Mouse (Mus musculus) limb, embryonic 10.5 days (tissue): ENCODE results near the gene Pla1a. TPM values are rescaled to one million over a fixed set of nuclear protein-coding genes. Genes with fewer than 3 reads are reported as not detected.

Experiments used
- DNase-seq: peaks from one replicate; pipeline ENCODE4 v3.0.0-alpha.2; 2017; ENCODE audit warnings: low spot score
- H3K27ac ChIP-seq: fragments of 300-500 bp; sonication (generic); 2 replicates; pipeline ENCODE4 v1.5.1; 2016; ENCODE audit warnings: mild to moderate bottlenecking
- H3K27me3 ChIP-seq: fragments of 300-500 bp; sonication (generic); 2 replicates; pipeline ENCODE4 v1.6.1; 2016; ENCODE audit warnings: low read depth, mild to moderate bottlenecking; ENCODE audit not compliant: poor library complexity, severe bottlenecking
- H3K36me3 ChIP-seq: fragments of 300-500 bp; sonication (generic); 2 replicates; pipeline ENCODE4 v1.6.1; 2016; ENCODE audit warnings: mild to moderate bottlenecking, moderate library complexity
- H3K4me1 ChIP-seq: fragments of 300-500 bp; sonication (generic); 2 replicates; pipeline ENCODE4 v1.6.1; 2016
- H3K4me3 ChIP-seq: fragments of 300-500 bp; sonication (generic); 2 replicates; pipeline ENCODE4 v1.5.1; 2016; ENCODE audit warnings: mild to moderate bottlenecking, moderate library complexity
- H3K9me3 ChIP-seq: fragments of 300-500 bp; sonication (generic); replicated peaks from 2 replicates; pipeline ENCODE4 v1.6.1; 2016; ENCODE audit warnings: mild to moderate bottlenecking
- WGBS: fragments of 180-500 bp; shearing (Covaris S2); methylation state at CpG from one replicate; pipeline ENCODE4 v1.1.7; 2016; 5-methylcytosine and 5-hydroxymethylcytosine counted together
- polyA plus RNA-seq: library from polyadenylated mRNA; unstranded; fragments of >200 nt; fragmentation: Nextera tagmentation; extraction: Ambion mirVana; gene quantifications from 2 replicates; pipeline ENCODE4 v1.2.1, GENCODE M21; 2016

The Pla1a gene
- polyA plus RNA-seq, 1 experiment from 2014 or later, result 0.11 TPM

GRCm38 (mm10) chr16:38442216-38442615, 9.3 kb upstream of the Pla1a start:
- no peak for DNase-seq
- 89% methylated on average over 8 of the region's 8 CpGs for WGBS

DNA sequence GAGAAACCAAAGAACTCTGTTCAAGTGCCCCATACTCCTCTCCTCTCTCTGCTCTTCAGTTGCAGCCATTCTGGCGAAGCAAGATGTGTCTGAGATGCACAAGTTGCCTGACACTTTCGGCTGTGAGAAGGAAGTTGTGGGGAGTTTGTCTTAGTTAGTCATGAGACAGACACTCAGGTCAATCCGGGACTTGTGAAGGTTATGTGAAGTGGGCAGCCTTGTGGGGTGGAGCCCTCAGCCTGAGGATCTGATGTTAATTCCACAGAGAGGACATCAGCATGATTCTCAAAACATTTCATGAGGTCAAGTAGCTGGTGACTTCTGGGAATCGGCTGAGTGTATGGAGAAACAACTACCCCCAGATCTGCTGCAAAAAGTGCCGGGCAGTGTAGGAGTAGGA, 8.7 kb upstream of the Pla1a start:
- Histone ChIP-seq H3K4me3 (no peak overlapping the region), H3K9me3 (no peaks in the 10 kb centered on the region), H3K27ac (no peak overlapping the region), H3K4me1 (no peaks in the 10 kb centered on the region), H3K27me3 (no peaks in the 10 kb centered on the region), H3K36me3 (peaks cover 44% of the 10 kb centered on the region)
- WGBS, result 94% methylated on average over 5 of the region's 5 CpGs
- DNase-seq, result no peak

More at GRCm38 (mm10) chr16:38442216-38442615, 9.3 kb upstream of the Pla1a start:
- no peaks in the 10 kb centered on the region for H3K27me3 ChIP-seq
- no peak overlapping the region for H3K27ac ChIP-seq
- H3K4me1 ChIP-seq, result no peaks in the 10 kb centered on the region
- H3K36me3 ChIP-seq, result peaks cover 50% of the 10 kb centered on the region
- no peak overlapping the region for H3K4me3 ChIP-seq
- no peaks in the 10 kb centered on the region for H3K9me3 ChIP-seq

- Histone ChIP-seq H3K4me1 (no peaks in the 10 kb centered on the region), H3K27me3 (no peaks in the 10 kb centered on the region), H3K36me3 (peaks cover 32% of the 10 kb centered on the region), H3K27ac (no peak overlapping the region), H3K9me3 (no peaks in the 10 kb centered on the region), H3K4me3 (no peak overlapping the region)
- DNase-seq, result no peak
- 85% methylated on average over 6 of the region's 6 CpGs for WGBS
These were observed 7.5 kb upstream of the Pla1a start for GRCm38 (mm10) chr16:38440403-38440802.

- WGBS, result 82% methylated on average over 1 of the region's 1 CpGs
- no peak for DNase-seq
These were observed 6.2 kb upstream of the Pla1a start for GRCm38 (mm10) chr16:38439190-38439589.

DNA sequence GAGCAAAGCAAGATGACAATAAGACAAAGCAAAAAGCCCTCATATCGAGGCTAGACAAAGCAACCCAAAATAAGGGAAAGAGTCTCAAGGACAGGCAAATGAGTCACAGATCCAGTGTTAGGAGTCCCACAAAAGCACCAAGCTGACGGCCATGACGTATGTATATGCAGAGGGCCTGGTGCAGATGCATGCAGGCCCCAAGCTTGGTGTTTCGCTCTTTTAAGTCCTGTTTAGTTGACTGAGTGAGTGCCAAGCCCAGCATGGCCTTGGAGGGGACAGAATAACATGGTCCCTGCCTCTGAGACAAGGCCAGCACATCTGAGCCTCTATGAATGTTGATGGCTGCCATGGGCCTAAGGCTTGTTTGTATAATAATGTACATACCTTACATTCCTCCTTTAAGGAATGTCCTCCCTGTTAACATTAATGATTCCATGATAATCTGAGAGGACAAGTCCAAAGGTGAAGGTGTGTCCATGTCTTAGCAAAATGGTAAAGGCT, 1.4 kb upstream of the Pla1a start:
- Histone ChIP-seq H3K27me3 (no peaks in the 10 kb centered on the region), H3K9me3 (no peaks in the 10 kb centered on the region), H3K36me3 (no peaks in the 10 kb centered on the region), H3K4me1 (peaks cover 11% of the 10 kb centered on the region; the same call in 1 of the 2 replicates), H3K4me3 (no peak overlapping the region), H3K27ac (no peak overlapping the region)
- 85% methylated on average over 4 of the region's 4 CpGs for WGBS
- DNase-seq, result no peak

More at GRCm38 (mm10) chr16:38439190-38439589, 6.2 kb upstream of the Pla1a start:
- Histone ChIP-seq H3K27me3 (no peaks in the 10 kb centered on the region), H3K36me3 (peaks cover 19% of the 10 kb centered on the region), H3K9me3 (no peaks in the 10 kb centered on the region), H3K4me1 (no peaks in the 10 kb centered on the region), H3K27ac (no peak overlapping the region), H3K4me3 (no peak overlapping the region)

- 87% methylated on average over 8 of the region's 8 CpGs for WGBS
- Histone ChIP-seq H3K4me1 (peaks cover 11% of the 10 kb centered on the region; the same call in 1 of the 2 replicates), H3K27ac (no peak overlapping the region), H3K4me3 (no peak overlapping the region), H3K36me3 (no peaks in the 10 kb centered on the region), H3K27me3 (no peaks in the 10 kb centered on the region), H3K9me3 (no peaks in the 10 kb centered on the region)
- DNase-seq, result no peak
These were observed 569 bp upstream of the Pla1a start for GRCm38 (mm10) chr16:38433514-38433913.

DNA sequence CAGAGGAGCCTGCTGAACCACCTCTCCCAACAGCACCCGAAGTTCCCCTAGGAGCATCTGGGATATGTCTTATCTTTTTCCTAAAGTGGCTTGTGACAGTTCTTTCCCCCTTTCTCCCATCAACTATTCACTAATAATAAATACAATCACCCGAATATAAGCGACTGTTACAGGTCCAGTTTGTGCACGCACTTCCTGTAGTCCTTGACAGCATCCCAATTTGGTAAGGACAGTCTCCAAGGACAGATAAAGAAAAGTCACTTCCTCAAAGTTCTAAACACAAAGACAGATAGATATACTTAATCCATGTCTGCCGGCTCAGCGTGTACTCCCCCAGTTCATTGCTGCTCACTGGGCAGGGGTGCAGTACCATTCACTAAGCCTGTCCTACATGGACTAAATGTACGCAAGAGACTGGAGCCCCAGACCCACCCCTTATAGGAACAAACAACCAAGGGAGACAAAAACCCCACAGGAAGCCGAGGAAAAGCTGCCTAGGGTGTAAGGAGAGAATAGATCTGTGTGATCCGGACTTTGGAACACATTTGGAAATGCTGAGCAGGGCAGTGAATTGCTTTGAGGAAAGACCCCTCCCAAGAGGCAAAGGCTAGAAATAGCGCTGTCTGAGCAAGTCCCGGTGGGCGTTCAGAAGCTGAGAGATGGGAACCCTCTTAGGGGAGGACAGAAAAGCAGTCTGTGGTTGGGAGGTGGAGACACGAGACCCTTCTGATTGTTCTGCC, 1.3 kb downstream of the Pla1a start:
- H3K27ac ChIP-seq, result no peak overlapping the region
- H3K4me1 ChIP-seq, result peaks cover 11% of the 10 kb centered on the region; the same call in 1 of the 2 replicates
- no peaks in the 10 kb centered on the region for H3K36me3 ChIP-seq
- no peaks in the 10 kb centered on the region for H3K27me3 ChIP-seq
- WGBS, result 77% methylated on average over 13 of the region's 13 CpGs
- no peaks in the 10 kb centered on the region for H3K9me3 ChIP-seq
- DNase-seq, result no peak
- no peak overlapping the region for H3K4me3 ChIP-seq

DNA sequence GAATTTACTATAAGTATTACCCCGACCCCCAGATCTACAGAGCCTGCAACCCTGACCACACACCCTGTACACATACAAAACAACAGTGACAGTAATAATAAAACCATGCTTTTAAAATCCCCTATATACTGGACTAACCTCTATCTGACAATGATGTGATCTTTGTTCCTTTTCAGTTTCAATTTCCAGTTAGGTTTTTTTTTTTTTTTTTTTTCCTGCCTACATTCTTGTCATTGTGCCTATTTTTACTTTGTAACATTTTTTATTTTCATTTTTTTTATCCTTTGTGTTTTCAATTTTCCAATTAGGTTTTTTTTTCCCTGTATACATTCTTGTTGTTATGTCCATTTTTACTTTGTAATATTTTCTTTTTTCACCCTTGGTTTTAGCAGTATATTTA, 7.1 kb downstream of the Pla1a start:
- WGBS, result 100% methylated on average over 1 of the region's 1 CpGs
- Histone ChIP-seq H3K4me1 (peaks cover 16% of the 10 kb centered on the region; the same call in 1 of the 2 replicates), H3K36me3 (no peaks in the 10 kb centered on the region), H3K4me3 (no peak overlapping the region), H3K27ac (no peak overlapping the region), H3K27me3 (no peaks in the 10 kb centered on the region), H3K9me3 (no peaks in the 10 kb centered on the region)
- no peak for DNase-seq

- H3K4me1 ChIP-seq, result peaks cover 13% of the 10 kb centered on the region; the same call in 1 of the 2 replicates
- no peak overlapping the region for H3K27ac ChIP-seq
- no peak overlapping the region for H3K4me3 ChIP-seq
- DNase-seq, result no peak
- no peaks in the 10 kb centered on the region for H3K36me3 ChIP-seq
- 91% methylated on average over 2 of the region's 2 CpGs for WGBS
- H3K27me3 ChIP-seq, result no peaks in the 10 kb centered on the region
- H3K9me3 ChIP-seq, result no peaks in the 10 kb centered on the region
These were observed 7.6 kb downstream of the Pla1a start for GRCm38 (mm10) chr16:38425374-38425773.

- H3K9me3 ChIP-seq, result no peaks in the 10 kb centered on the region
- no peaks in the 10 kb centered on the region for H3K36me3 ChIP-seq
- no peaks in the 10 kb centered on the region for H3K27me3 ChIP-seq
- no peak overlapping the region for H3K4me3 ChIP-seq
- 88% methylated on average over 7 of the region's 7 CpGs for WGBS
- H3K4me1 ChIP-seq, result no peaks in the 10 kb centered on the region
- no peak for DNase-seq
- no peak overlapping the region for H3K27ac ChIP-seq
These were observed 18.0 kb downstream of the Pla1a start for GRCm38 (mm10) chr16:38414953-38415352.

GRCm38 (mm10) chr16:38408416-38408815, 24.5 kb downstream of the Pla1a start:
- Histone ChIP-seq H3K9me3 (no peaks in the 10 kb centered on the region), H3K4me1 (no peaks in the 10 kb centered on the region), H3K36me3 (no peaks in the 10 kb centered on the region), H3K27me3 (no peaks in the 10 kb centered on the region), H3K4me3 (no peak overlapping the region), H3K27ac (no peak overlapping the region)
- DNase-seq, result no peak
- 92% methylated on average over 8 of the region's 8 CpGs for WGBS

- no peaks in the 10 kb centered on the region for H3K4me1 ChIP-seq
- H3K4me3 ChIP-seq, result no peak overlapping the region
- H3K27ac ChIP-seq, result no peak overlapping the region
- no peaks in the 10 kb centered on the region for H3K36me3 ChIP-seq
- DNase-seq, result no peak
- WGBS, result 42% methylated on average over 5 of the region's 5 CpGs
- no peaks in the 10 kb centered on the region for H3K27me3 ChIP-seq
- H3K9me3 ChIP-seq, result no peaks in the 10 kb centered on the region
These were observed 25.4 kb downstream of the Pla1a start for GRCm38 (mm10) chr16:38407584-38407983.

- DNase-seq, result no peak
- H3K9me3 ChIP-seq, result no peaks in the 10 kb centered on the region
- no peak overlapping the region for H3K27ac ChIP-seq
- no peaks in the 10 kb centered on the region for H3K4me1 ChIP-seq
- 85% methylated on average over 6 of the region's 6 CpGs for WGBS
- no peaks in the 10 kb centered on the region for H3K27me3 ChIP-seq
- no peak overlapping the region for H3K4me3 ChIP-seq
- no peaks in the 10 kb centered on the region for H3K36me3 ChIP-seq
These were observed 26.2 kb downstream of the Pla1a start for GRCm38 (mm10) chr16:38406708-38407107.
